Mouse (Mus musculus) embryonic facial prominence, embryonic 13.5 days (tissue): ENCODE measurements around the gene Pnp2. TPM values are rescaled to one million over a fixed set of nuclear protein-coding genes. Genes with fewer than 3 reads are reported as not detected.

ENCODE experiments used
- polyA plus RNA-seq: library from polyadenylated mRNA; unstranded; fragments of >200 nt; fragmentation: Nextera tagmentation; extraction: Ambion mirVana; gene quantifications from 2 replicates; pipeline ENCODE4 v1.2.1, GENCODE M21; 2015

Pnp2 gene
- polyA plus RNA-seq, 1 experiment from 2014 or later, result 0.39 TPM

Other genes starting within 250 kb of the Pnp2 start
- not detected in 2 replicates for gene Olfr748, start 248.6 kb upstream of the Pnp2 start, polyA plus RNA-seq
- not detected in 2 replicates for gene Olfr749, start 210.9 kb upstream of the Pnp2 start, polyA plus RNA-seq
- 87.1 and 89.4 TPM in 2 replicates for gene Ttc5, start 170.5 kb upstream of the Pnp2 start, polyA plus RNA-seq
- gene Ccnb1ip1, start 148.3 kb upstream of the Pnp2 start, polyA plus RNA-seq, result not detected in 2 replicates
- 72.4 and 78.7 TPM in 2 replicates for gene Parp2, start 148.2 kb upstream of the Pnp2 start, polyA plus RNA-seq
- gene Tep1, start 85.4 kb upstream of the Pnp2 start, polyA plus RNA-seq, result 4.4 and 5.3 TPM in 2 replicates
- gene Klhl33, start 58.5 kb upstream of the Pnp2 start, polyA plus RNA-seq, result 0.37 and 0.50 TPM in 2 replicates
- 182 and 189 TPM in 2 replicates for gene Osgep, start 31.1 kb upstream of the Pnp2 start, polyA plus RNA-seq
- 263 and 305 TPM in 2 replicates for gene Apex1, start 31.0 kb upstream of the Pnp2 start, polyA plus RNA-seq
- 55.6 and 56.9 TPM in 2 replicates for gene Pip4p1, start 25.1 kb upstream of the Pnp2 start, polyA plus RNA-seq
- 49.3 and 49.7 TPM in 2 replicates for gene Pnp, start 24.9 kb upstream of the Pnp2 start, polyA plus RNA-seq
- gene Gm49342, start 11.5 kb upstream of the Pnp2 start, polyA plus RNA-seq, result 3.1 TPM in 1 of 2 replicates, not detected in the other
- 0.18 and 0.29 TPM in 2 replicates for gene Rnase10, start 51.8 kb downstream of the Pnp2 start, polyA plus RNA-seq
- not detected in 2 replicates for gene Rnase9, start 85.9 kb downstream of the Pnp2 start, polyA plus RNA-seq
- gene Rnase11, start 94.2 kb downstream of the Pnp2 start, polyA plus RNA-seq, result not detected in 2 replicates
- gene Rnase12, start 101.7 kb downstream of the Pnp2 start, polyA plus RNA-seq, result not detected in 2 replicates
- not detected in 2 replicates for gene Olfr750, start 118.4 kb downstream of the Pnp2 start, polyA plus RNA-seq
- gene Rnase4, start 135.1 kb downstream of the Pnp2 start, polyA plus RNA-seq, result 27.4 and 27.6 TPM in 2 replicates
- 4.6 and 5.7 TPM in 2 replicates for gene Ang, start 135.2 kb downstream of the Pnp2 start, polyA plus RNA-seq
- not detected in 2 replicates for gene Eddm3b, start 158.4 kb downstream of the Pnp2 start, polyA plus RNA-seq
- 0.50 and 0.56 TPM in 2 replicates for gene Rnase6, start 167.9 kb downstream of the Pnp2 start, polyA plus RNA-seq
- 0.28 TPM in 1 of 2 replicates, not detected in the other for gene Rnase1, start 190.8 kb downstream of the Pnp2 start, polyA plus RNA-seq
- gene Rnase2b, start 206.3 kb downstream of the Pnp2 start, polyA plus RNA-seq, result not detected in 2 replicates
- gene Ang2, start 243.2 kb downstream of the Pnp2 start, polyA plus RNA-seq, result not detected in 2 replicates
- gene Ear14, start 247.4 kb downstream of the Pnp2 start, polyA plus RNA-seq, result not detected in 2 replicates